ENCODE assay signal across 22 mouse cellular contexts in the genomic region with DNA sequence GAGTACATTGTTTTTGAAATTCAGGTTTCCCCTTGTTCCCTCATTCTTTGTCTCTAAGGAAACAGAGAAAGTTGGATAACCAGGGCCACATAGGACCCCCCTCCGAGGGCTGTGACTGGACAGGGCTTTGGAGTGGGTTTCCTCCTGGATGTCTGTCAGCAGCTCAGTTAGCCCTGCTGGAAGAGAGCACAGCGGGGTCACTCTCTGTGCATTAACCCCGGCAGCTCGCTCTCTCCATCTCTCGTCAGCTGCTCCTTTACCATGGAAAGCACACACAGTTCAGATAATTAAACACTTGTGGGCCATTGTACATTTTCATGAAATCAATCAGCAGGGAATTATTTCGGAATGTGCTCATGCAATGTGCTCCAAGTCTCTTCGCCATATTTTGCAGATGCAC. TPM values are rescaled to one million over a fixed set of nuclear protein-coding genes. Genes with fewer than 3 reads are reported as not detected.
A peak's percentile ranks its signal among the peaks of the same experiment; 100 is the strongest.
DNase-seq lines count a peak whose midpoint lies in the region; ATAC-seq lines count a peak whose summit lies in the region.
"Had no signal": no experiment of that assay in that cellular context is flagged by ENCODE, and none has a peak within 500 bp of the region (broad histone marks: within the 10 kb centered on the region; RNA-seq: fewer than 3 reads in every experiment).

No protein-coding gene starts in this region.

- WGBS in hindbrain, embryonic 10.5 days, result 22% methylated on average over 7 of the region's 7 CpGs
- 15% methylated on average over 7 of the region's 7 CpGs for WGBS in hindbrain, embryonic 14.5 days
- whole genome bisulfite sequencing in midbrain, embryonic 13.5 days, result 29% methylated on average over 7 of the region's 7 CpGs
- WGBS in midbrain, embryonic 11.5 days, result 31% methylated on average over 7 of the region's 7 CpGs
- 11% methylated on average over 7 of the region's 7 CpGs for WGBS in hindbrain, embryonic 12.5 days
- WGBS in neural tube, embryonic 13.5 days, result 17% methylated on average over 7 of the region's 7 CpGs

- peaks cover 50% of the 10 kb centered on the region for H3K4me1 ChIP-seq in hindbrain, embryonic 10.5 days (replicated peaks)
- peaks cover 51% of the 10 kb centered on the region for H3K4me1 ChIP-seq in hindbrain, embryonic 14.5 days (replicated peaks; ENCODE audit: control insufficient read depth, insufficient read depth, low read length)
- H3K4me1 ChIP-seq in midbrain, embryonic 13.5 days (replicated peaks), result peaks cover 41% of the 10 kb centered on the region
- peaks cover 14% of the 10 kb centered on the region for H3K4me1 ChIP-seq in midbrain, embryonic 11.5 days (ENCODE audit: control insufficient read depth, insufficient read depth, low read length)
- H3K4me1 ChIP-seq in hindbrain, embryonic 12.5 days, result peaks cover 40% of the 10 kb centered on the region
- peaks cover 60% of the 10 kb centered on the region for H3K4me1 ChIP-seq in neural tube, embryonic 13.5 days (replicated peaks)

- peak overlapping the region; percentile 35 for H3K27ac ChIP-seq in hindbrain, embryonic 10.5 days
- no peak overlapping the region for H3K27ac ChIP-seq in hindbrain, embryonic 14.5 days
- H3K27ac ChIP-seq in midbrain, embryonic 13.5 days, result peak overlapping the region; percentile 42
- H3K27ac ChIP-seq in midbrain, embryonic 11.5 days (ENCODE audit: low read depth, low read length), result no peak overlapping the region
- peak overlapping the region; percentile 55; the same call in 1 of the 2 replicates for H3K27ac ChIP-seq in hindbrain, embryonic 12.5 days
- peak overlapping the region; percentile 46; the same call in 1 of the 2 replicates for H3K27ac ChIP-seq in neural tube, embryonic 13.5 days (replicated peaks)
- H3K27ac ChIP-seq: embryonic facial prominence, embryonic 15.5 days had no signal

- no peaks in the 10 kb centered on the region for H3K27me3 ChIP-seq in hindbrain, embryonic 10.5 days (ENCODE audit: insufficient read depth, poor library complexity, severe bottlenecking)
- H3K27me3 ChIP-seq in hindbrain, embryonic 14.5 days (ENCODE audit: control insufficient read depth, insufficient read depth, low read length), result no peaks in the 10 kb centered on the region
- H3K27me3 ChIP-seq in midbrain, embryonic 13.5 days, result no peaks in the 10 kb centered on the region
- no peaks in the 10 kb centered on the region for H3K27me3 ChIP-seq in midbrain, embryonic 11.5 days (ENCODE audit: control insufficient read depth, insufficient read depth, low read length)
- 0 out of 2 replicates have a peak, but pooled peaks cover 2% of the 10 kb centered on the region for H3K27me3 ChIP-seq in hindbrain, embryonic 12.5 days
- H3K27me3 ChIP-seq in neural tube, embryonic 13.5 days, result no peaks in the 10 kb centered on the region
- H3K27me3 ChIP-seq: embryonic facial prominence, embryonic 15.5 days had no signal

- H3K36me3 ChIP-seq in hindbrain, embryonic 10.5 days, result no peaks in the 10 kb centered on the region
- no peaks in the 10 kb centered on the region for H3K36me3 ChIP-seq in hindbrain, embryonic 14.5 days (replicated peaks; ENCODE audit: control insufficient read depth, insufficient read depth)
- H3K36me3 ChIP-seq in midbrain, embryonic 13.5 days, result no peaks in the 10 kb centered on the region
- H3K36me3 ChIP-seq in midbrain, embryonic 11.5 days (ENCODE audit: control insufficient read depth, insufficient read depth, low read length), result no peaks in the 10 kb centered on the region
- H3K36me3 ChIP-seq in hindbrain, embryonic 12.5 days, result no peaks in the 10 kb centered on the region
- H3K36me3 ChIP-seq in neural tube, embryonic 13.5 days, result no peaks in the 10 kb centered on the region
- H3K36me3 ChIP-seq: embryonic facial prominence, embryonic 15.5 days had no signal

- no peak overlapping the region for H3K4me2 ChIP-seq in hindbrain, embryonic 14.5 days (replicated peaks)
- H3K4me2 ChIP-seq in midbrain, embryonic 13.5 days (replicated peaks), result no peak overlapping the region
- H3K4me2 ChIP-seq in midbrain, embryonic 11.5 days, result no peak overlapping the region
- no peak overlapping the region for H3K4me2 ChIP-seq in hindbrain, embryonic 12.5 days (replicated peaks)
- H3K4me2 ChIP-seq in neural tube, embryonic 13.5 days, result no peak overlapping the region
- H3K4me2 ChIP-seq: embryonic facial prominence, embryonic 15.5 days had no signal

- no peak overlapping the region for H3K9ac ChIP-seq in hindbrain, embryonic 14.5 days
- no peak overlapping the region for H3K9ac ChIP-seq in midbrain, embryonic 13.5 days (replicated peaks)
- no peak overlapping the region for H3K9ac ChIP-seq in midbrain, embryonic 11.5 days (ENCODE audit: low read length)
- no peak overlapping the region for H3K9ac ChIP-seq in hindbrain, embryonic 12.5 days
- H3K9ac ChIP-seq in neural tube, embryonic 13.5 days, result no peak overlapping the region
- H3K9ac ChIP-seq: embryonic facial prominence, embryonic 15.5 days; liver, postnatal 0 days had no signal

- no peak for ATAC-seq in hindbrain, embryonic 14.5 days (ENCODE audit: low FRiP score)
- no peak for ATAC-seq in midbrain, embryonic 13.5 days
- no peak for ATAC-seq in midbrain, embryonic 11.5 days (ENCODE audit: low FRiP score)
- ATAC-seq in hindbrain, embryonic 12.5 days (ENCODE audit: low FRiP score), result no peak
- ATAC-seq in neural tube, embryonic 13.5 days (ENCODE audit: low read depth), result no peak
- ATAC-seq: intestine, postnatal 0 days; liver, postnatal 0 days had no signal

- no peaks in the 10 kb centered on the region for H3K9me3 ChIP-seq in hindbrain, embryonic 10.5 days
- no peaks in the 10 kb centered on the region for H3K9me3 ChIP-seq in hindbrain, embryonic 14.5 days (ENCODE audit: control insufficient read depth, low read length)
- H3K9me3 ChIP-seq in midbrain, embryonic 13.5 days, result no peaks in the 10 kb centered on the region; the same call in 1 of the 2 replicates
- no peaks in the 10 kb centered on the region for H3K9me3 ChIP-seq in midbrain, embryonic 11.5 days (ENCODE audit: control insufficient read depth, low read length)
- H3K9me3 ChIP-seq in hindbrain, embryonic 12.5 days (replicated peaks), result no peaks in the 10 kb centered on the region
- no peaks in the 10 kb centered on the region for H3K9me3 ChIP-seq in neural tube, embryonic 13.5 days
- H3K9me3 ChIP-seq: embryonic facial prominence, embryonic 15.5 days; megakaryocyte, embryonic 14.5 days had no signal

- peak; percentile 60 for DNase-seq in hindbrain, embryonic 10.5 days (ENCODE audit: low spot score)
- no peak for DNase-seq in hindbrain, embryonic 14.5 days (ENCODE audit: low spot score)
- DNase-seq in midbrain, embryonic 11.5 days (ENCODE audit: low spot score, missing footprints), result no peak
- DNase-seq in gastrocnemius, postnatal 10 days, result no peak
- DNase-seq in adrenal gland, postnatal 4 days (ENCODE audit: low spot score in 2 of 2), result no peak
- DNase-seq: adrenal gland, adult 2 months; B cell, adult 2 months; cerebellum, adult 9-11 months; heart, adult 18-20 months; liver, postnatal 0 days; thymus, adult 2 months had no signal

- no peak overlapping the region for H3K4me3 ChIP-seq in hindbrain, embryonic 10.5 days
- no peak overlapping the region for H3K4me3 ChIP-seq in hindbrain, embryonic 14.5 days (replicated peaks; ENCODE audit: low read length)
- no peak overlapping the region for H3K4me3 ChIP-seq in midbrain, embryonic 13.5 days (replicated peaks)
- no peak overlapping the region for H3K4me3 ChIP-seq in midbrain, embryonic 11.5 days (ENCODE audit: low read depth, low read length)
- no peak overlapping the region for H3K4me3 ChIP-seq in hindbrain, embryonic 12.5 days
- H3K4me3 ChIP-seq in neural tube, embryonic 13.5 days, result no peak overlapping the region
- H3K4me3 ChIP-seq: embryonic facial prominence, embryonic 15.5 days; megakaryocyte, embryonic 14.5 days had no signal

RNA-seq across cellular contexts. Expression of a gene that starts 15.4 kb away (rescaled TPM):
- not detected in 2 replicates for polyA plus RNA-seq in hindbrain, embryonic 10.5 days (2016; fragmentation: Nextera tagmentation; extraction: Ambion mirVana)
- not detected in 2 replicates for polyA plus RNA-seq in hindbrain, embryonic 14.5 days (2014; fragmentation: Nextera tagmentation; extraction: Ambion mirVana)
- polyA plus RNA-seq in midbrain, embryonic 13.5 days (2015; fragmentation: Nextera tagmentation; extraction: Ambion mirVana), result not detected in 2 replicates
- not detected in 2 replicates for polyA plus RNA-seq in midbrain, embryonic 11.5 days (2014; fragmentation: Nextera tagmentation; extraction: Ambion mirVana)
- polyA plus RNA-seq in hindbrain, embryonic 12.5 days (2016; fragmentation: Nextera tagmentation; extraction: Ambion mirVana), result not detected in 2 replicates
- polyA plus RNA-seq in neural tube, embryonic 13.5 days (2015; fragmentation: Nextera tagmentation; extraction: Ambion mirVana), result not detected in 2 replicates
- total RNA-seq in gastrocnemius, postnatal 10 days (2021), result not detected
- not detected for total RNA-seq in adrenal gland, postnatal 4 days (2021)
- total RNA-seq: adrenal gland, adult 2 months; ES-E14; heart, adult 18-20 months; layer of hippocampus, adult 18-20 months; left cerebral cortex, adult 18-20 months had no signal
- polyA plus RNA-seq: adrenal gland, adult 2 months; embryonic facial prominence, embryonic 15.5 days; heart, postnatal 0 days; intestine, postnatal 0 days; limb, embryonic 14.5 days; liver, postnatal 0 days; thymus, adult 2 months had no signal

Comparison
In these comparisons a context has a peak if more than half of its experiments do, and no peak if none do; other contexts are left out.
1. H3K27ac ChIP-seq: peak in hindbrain, embryonic 10.5 days (single experiment), midbrain, embryonic 13.5 days (single experiment), hindbrain, embryonic 12.5 days (single experiment) and neural tube, embryonic 13.5 days (single experiment); none in hindbrain, embryonic 14.5 days (single experiment) and midbrain, embryonic 11.5 days (single experiment).